Mouse (Mus musculus) midbrain, postnatal 0 days (tissue): ENCODE measurements around the gene Mesp2. TPM values are rescaled to one million over a fixed set of nuclear protein-coding genes. Genes with fewer than 3 reads are reported as not detected.

Source experiments
- ATAC-seq: fragments of 200-750 bp; cut with Nextera tagmentation; 2 replicates; pipeline ENCODE4 v1.8.0; 2017; ENCODE audit warnings: moderate number of reproducible peaks, mild to moderate bottlenecking, moderate TSS enrichment, moderate library complexity; ENCODE audit not compliant: low FRiP score
- DNase-seq: peaks from one replicate; pipeline ENCODE4 v3.0.0-alpha.2; 2015; ENCODE audit warnings: low spot score
- H3K27ac ChIP-seq: fragments of 300-500 bp; sonication (generic); 2 replicates; pipeline ENCODE4 v1.5.1; 2014; ENCODE audit warnings: low read depth, mild to moderate bottlenecking, low read length, mixed read lengths
- H3K27me3 ChIP-seq: fragments of 300-500 bp; sonication (generic); 2 replicates; pipeline ENCODE4 v1.6.1; 2014; ENCODE audit warnings: low read length, control low read depth, mixed read lengths; ENCODE audit not compliant: insufficient read depth
- H3K36me3 ChIP-seq: fragments of 300-500 bp; sonication (generic); 2 replicates; pipeline ENCODE4 v1.6.1; 2014; ENCODE audit warnings: low read length, control low read depth, mixed read lengths; ENCODE audit not compliant: insufficient read depth
- H3K4me1 ChIP-seq: fragments of 300-500 bp; sonication (generic); 2 replicates; pipeline ENCODE4 v1.6.1; 2014; ENCODE audit warnings: mild to moderate bottlenecking, control low read depth, antibody characterized with exemption, low read length, mixed read lengths; ENCODE audit not compliant: insufficient read depth
- H3K4me2 ChIP-seq: fragments of 300-500 bp; sonication (generic); 2 replicates; pipeline ENCODE4 v1.6.1; 2014; ENCODE audit warnings: low read depth, mild to moderate bottlenecking, low read length, mixed read lengths; ENCODE audit not compliant: poor library complexity, severe bottlenecking
- H3K4me3 ChIP-seq: fragments of 300-500 bp; sonication (generic); 2 replicates; pipeline ENCODE4 v1.5.1; 2014; ENCODE audit warnings: low read depth, mild to moderate bottlenecking, low read length, moderate library complexity
- H3K9ac ChIP-seq: fragments of 300-500 bp; sonication (generic); replicated peaks from 2 replicates; pipeline ENCODE4 v1.6.1; 2014; ENCODE audit warnings: mild to moderate bottlenecking, low read length, moderate library complexity, mixed read lengths; ENCODE audit not compliant: poor library complexity, severe bottlenecking
- H3K9me3 ChIP-seq: fragments of 300-500 bp; sonication (generic); 2 replicates; pipeline ENCODE4 v1.6.1; 2016; ENCODE audit warnings: low read length, control low read depth
- CTCF ChIP-seq: IDR thresholded peaks from 2 replicates; pipeline ENCODE4 v1.5.1; 2016; ENCODE audit warnings: antibody characterized with exemption, mild to moderate bottlenecking
- whole genome bisulfite sequencing: fragments of 180-500 bp; shearing (Covaris S2); extraction: QIAGEN DNeasy Blood & Tissue Kit; methylation state at CpG from one replicate; pipeline ENCODE4 v1.1.7; 2014; 5-methylcytosine and 5-hydroxymethylcytosine counted together
- polyA plus RNA-seq: library from polyadenylated mRNA; unstranded; fragments of >200 nt; fragmentation: Nextera tagmentation; extraction: Ambion mirVana; gene quantifications from 2 replicates; pipeline ENCODE4 v1.2.1, GENCODE M21; 2015
- total RNA-seq: library from RNA; depleted of rRNA; stranded (reverse); fragments of >200 nt; gene quantifications from 2 replicates; pipeline ENCODE4 v1.2.3, GENCODE M21; 2014

The Mesp2 gene
- total and polyA plus RNA-seq, 2 experiments from 2014 or later: 0.88 to 1.5 TPM

GRCm38 (mm10) chr7:79792635-79793421 is 17.7 kb upstream of the Mesp2 start:
- peak; percentile 68 for TF ChIP-seq CTCF
- peak overlapping the region; percentile 44 for H3K4me3 ChIP-seq
- 2% methylated on average over 79 of the region's 80 CpGs for WGBS
- H3K9ac ChIP-seq: peak overlapping the region; percentile 57
- no peak overlapping the region for H3K27ac ChIP-seq
- peak overlapping the region; percentile 72 for H3K4me2 ChIP-seq
- peaks cover 27% of the 10 kb centered on the region for H3K27me3 ChIP-seq
- ATAC-seq: peak; percentile 67
- H3K36me3 ChIP-seq: no peaks in the 10 kb centered on the region
- peak; percentile 40 for DNase-seq
- H3K9me3 ChIP-seq: no peaks in the 10 kb centered on the region
- 0 out of 2 replicates have a peak, but pooled peaks cover 3% of the 10 kb centered on the region for H3K4me1 ChIP-seq

- TF ChIP-seq CTCF: no peak
- Histone ChIP-seq H3K4me3 (peak within 1 kb of the TSS; percentile 44), H3K27ac (no peak within 1 kb of the TSS), H3K27me3 (peaks cover 27% of the 10 kb centered on the region), H3K4me2 (peak within 1 kb of the TSS; percentile 72), H3K4me1 (0 out of 2 replicates have a peak, but pooled peaks cover 3% of the 10 kb centered on the region), H3K36me3 (no peaks in the 10 kb centered on the region), H3K9ac (peak within 1 kb of the TSS; percentile 57), H3K9me3 (no peaks in the 10 kb centered on the region)
- DNase-seq (no peak), ATAC-seq (no peak)
- WGBS: 75% methylated on average over 6 of the region's 6 CpGs
Measured at GRCm38 (mm10) chr7:79793688-79794087, 16.8 kb upstream of the Mesp2 start, which contains the start of gene Mesp1. Mesp1 (minus strand) TSS chr7:79793788.

GRCm38 (mm10) chr7:79798606-79799005 is 11.9 kb upstream of the Mesp2 start:
- no peak overlapping the region for H3K4me3 ChIP-seq

GRCm38 (mm10) chr7:79799048-79799447 is 11.5 kb upstream of the Mesp2 start:
- 5% methylated on average over 8 of the region's 8 CpGs for WGBS
- Histone ChIP-seq H3K9me3 (no peaks in the 10 kb centered on the region), H3K9ac (no peak overlapping the region), H3K4me3 (no peak overlapping the region), H3K27ac (no peak overlapping the region), H3K4me2 (no peak overlapping the region), H3K36me3 (no peaks in the 10 kb centered on the region), H3K27me3 (no peaks in the 10 kb centered on the region), H3K4me1 (no peaks in the 10 kb centered on the region)
- DNase-seq: peak; percentile 77
- peak; percentile 86 for TF ChIP-seq CTCF
- ATAC-seq: no peak

More at GRCm38 (mm10) chr7:79798606-79799005, 11.9 kb upstream of the Mesp2 start:
- Histone ChIP-seq H3K9me3 (no peaks in the 10 kb centered on the region), H3K36me3 (no peaks in the 10 kb centered on the region), H3K27ac (no peak overlapping the region), H3K4me1 (no peaks in the 10 kb centered on the region), H3K27me3 (peaks cover 3% of the 10 kb centered on the region), H3K9ac (no peak overlapping the region), H3K4me2 (no peak overlapping the region)
- ATAC-seq (no peak), DNase-seq (no peak)
- TF ChIP-seq CTCF: no peak
- WGBS: 20% methylated on average over 5 of the region's 5 CpGs

GRCm38 (mm10) chr7:79799506-79799905 is 11.0 kb upstream of the Mesp2 start:
- no peaks in the 10 kb centered on the region for H3K9me3 ChIP-seq
- no peaks in the 10 kb centered on the region for H3K4me1 ChIP-seq
- H3K27ac ChIP-seq: no peak overlapping the region
- TF ChIP-seq CTCF: no peak
- H3K9ac ChIP-seq: no peak overlapping the region
- H3K36me3 ChIP-seq: no peaks in the 10 kb centered on the region
- no peak overlapping the region for H3K4me3 ChIP-seq
- DNase-seq (no peak), ATAC-seq (no peak)
- 69% methylated on average over 6 of the region's 6 CpGs for WGBS
- no peak overlapping the region for H3K4me2 ChIP-seq
- no peaks in the 10 kb centered on the region for H3K27me3 ChIP-seq

GRCm38 (mm10) chr7:79800336-79800735 is 10.2 kb upstream of the Mesp2 start:
- Histone ChIP-seq H3K4me3 (no peak overlapping the region), H3K4me1 (no peaks in the 10 kb centered on the region), H3K4me2 (no peak overlapping the region), H3K27ac (no peak overlapping the region), H3K36me3 (no peaks in the 10 kb centered on the region), H3K9me3 (no peaks in the 10 kb centered on the region), H3K9ac (no peak overlapping the region), H3K27me3 (no peaks in the 10 kb centered on the region)
- no peak for TF ChIP-seq CTCF
- WGBS: 87% methylated on average over 4 of the region's 4 CpGs
- no peak for ATAC-seq
- no peak for DNase-seq
